Mouse (Mus musculus): ENCODE results near the gene Sez6l. TPM values are rescaled to one million over a fixed set of nuclear protein-coding genes. Genes with fewer than 3 reads are reported as not detected.

Gene Sez6l
- polyA plus RNA-seq, 1 experiment from 2014 or later: 0.08 TPM

DNA sequence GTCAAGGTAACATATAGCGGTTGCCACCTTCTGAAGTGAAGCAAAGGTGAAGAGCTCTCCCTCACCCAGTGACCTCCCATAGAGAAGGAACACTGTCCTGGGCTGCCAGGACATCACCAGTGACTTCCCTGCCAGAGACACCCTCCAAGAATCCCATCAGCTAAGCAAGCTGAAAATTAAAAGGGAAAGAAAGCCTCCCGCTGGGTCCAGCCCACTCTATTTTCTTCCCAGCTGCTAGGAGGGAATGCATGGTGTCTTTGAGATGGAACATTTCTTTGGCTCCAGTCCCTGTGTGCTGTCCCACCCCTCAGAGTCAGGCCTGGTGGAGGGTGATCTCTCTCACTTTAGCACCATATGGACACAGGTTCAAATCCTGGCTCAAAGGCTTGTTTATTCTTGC is 58.2 kb downstream of the Sez6l start:
- 88% methylated on average over 2 of the region's 2 CpGs for WGBS
- H3K27ac ChIP-seq: no peak overlapping the region
- H3K36me3 ChIP-seq: no peaks in the 10 kb centered on the region
- H3K4me2 ChIP-seq: no peak overlapping the region
- no peak overlapping the region for H3K4me3 ChIP-seq (replicated peaks)
- no peak for ATAC-seq (ENCODE audit: insufficient number of reproducible peaks, insufficient read depth, low FRiP score, low TSS enrichment, low read depth)
- H3K9ac ChIP-seq (replicated peaks): no peak overlapping the region
- H3K4me1 ChIP-seq (replicated peaks): peaks cover 30% of the 10 kb centered on the region
- H3K9me3 ChIP-seq: no peaks in the 10 kb centered on the region
- H3K27me3 ChIP-seq: peaks cover 13% of the 10 kb centered on the region; the same call in 1 of the 2 replicates

DNA sequence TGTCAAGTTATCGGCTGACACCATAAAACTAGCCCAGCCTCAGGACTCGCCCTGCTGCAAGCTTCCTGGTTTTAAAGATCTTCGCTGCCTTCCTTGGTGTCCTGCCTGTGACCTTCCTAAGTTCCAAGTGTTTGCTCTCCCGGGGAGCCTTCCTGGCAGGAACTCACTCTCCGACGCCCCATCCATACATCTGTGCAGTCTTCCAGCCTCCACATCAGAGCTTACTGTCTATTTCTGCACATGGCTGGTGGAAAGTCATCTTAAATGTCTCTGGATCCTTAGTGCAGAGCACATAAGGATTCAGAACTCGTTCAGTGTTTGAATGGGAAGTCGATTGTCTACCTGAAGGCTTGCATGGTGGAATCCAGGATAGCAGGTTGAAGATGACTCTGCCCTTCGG is 59.5 kb downstream of the Sez6l start:
- H3K4me2 ChIP-seq: no peak overlapping the region
- no peaks in the 10 kb centered on the region for H3K36me3 ChIP-seq
- no peak for ATAC-seq (ENCODE audit: insufficient number of reproducible peaks, insufficient read depth, low FRiP score, low TSS enrichment, low read depth)
- H3K9me3 ChIP-seq: no peaks in the 10 kb centered on the region
- peaks cover 16% of the 10 kb centered on the region; the same call in 1 of the 2 replicates for H3K27me3 ChIP-seq
- 85% methylated on average over 9 of the region's 9 CpGs for WGBS
- no peak overlapping the region for H3K4me3 ChIP-seq (replicated peaks)
- H3K4me1 ChIP-seq (replicated peaks): peaks cover 30% of the 10 kb centered on the region
- H3K27ac ChIP-seq: no peak overlapping the region
- no peak overlapping the region for H3K9ac ChIP-seq (replicated peaks)

DNA sequence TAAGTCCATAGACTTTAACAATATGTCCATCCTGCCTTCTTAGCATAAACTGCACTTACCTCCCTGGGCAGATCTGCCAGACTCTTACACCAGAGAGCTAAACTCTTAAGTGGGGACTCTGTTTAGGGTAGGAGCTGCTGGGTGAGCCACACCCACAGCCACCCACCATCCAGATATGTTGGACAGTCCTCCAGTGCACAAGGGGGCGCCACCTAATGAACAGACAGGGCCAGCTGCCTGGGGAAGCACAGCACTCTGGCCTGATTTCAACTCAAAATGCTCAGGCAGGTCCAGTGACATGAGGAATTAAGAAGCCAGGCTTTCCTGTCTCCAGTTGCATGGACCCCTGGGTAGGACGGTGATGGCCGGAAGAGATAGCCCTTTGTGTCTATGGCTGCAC is 60.5 kb downstream of the Sez6l start:
- Histone ChIP-seq H3K4me3 (replicated peaks) (no peak overlapping the region), H3K4me2 (no peak overlapping the region), H3K36me3 (no peaks in the 10 kb centered on the region), H3K9ac (replicated peaks) (no peak overlapping the region), H3K9me3 (no peaks in the 10 kb centered on the region), H3K27me3 (peaks cover 9% of the 10 kb centered on the region; the same call in 1 of the 2 replicates), H3K4me1 (replicated peaks) (peaks cover 23% of the 10 kb centered on the region), H3K27ac (no peak overlapping the region)
- 95% methylated on average over 3 of the region's 3 CpGs for WGBS
- no peak for ATAC-seq (ENCODE audit: insufficient number of reproducible peaks, insufficient read depth, low FRiP score, low TSS enrichment, low read depth)

DNA sequence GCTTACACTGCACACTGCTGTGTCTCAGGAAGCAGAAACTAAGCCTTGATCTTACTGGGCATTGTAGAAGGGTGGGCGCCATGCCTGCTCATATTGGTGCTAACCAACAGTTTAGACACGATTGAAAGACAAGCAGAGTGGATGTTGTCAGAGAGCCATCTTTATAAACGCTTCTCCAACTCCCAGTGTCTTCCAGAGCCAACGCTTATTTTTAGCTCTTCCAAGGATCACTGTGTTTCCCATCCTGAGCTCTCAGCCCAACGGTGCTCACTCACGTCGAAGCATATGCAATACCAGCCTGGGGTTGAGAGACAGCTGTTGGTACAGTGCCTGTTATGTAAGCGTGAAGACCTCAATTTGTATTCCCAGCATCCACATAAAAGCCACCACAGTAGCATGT is 66.6 kb downstream of the Sez6l start:
- H3K36me3 ChIP-seq: no peaks in the 10 kb centered on the region
- H3K4me3 ChIP-seq (replicated peaks): no peak overlapping the region
- 83% methylated on average over 8 of the region's 8 CpGs for WGBS
- ATAC-seq (ENCODE audit: insufficient number of reproducible peaks, insufficient read depth, low FRiP score, low TSS enrichment, low read depth): no peak
- H3K9me3 ChIP-seq: peaks cover 7% of the 10 kb centered on the region; the same call in 1 of the 2 replicates
- H3K9ac ChIP-seq (replicated peaks): no peak overlapping the region
- H3K27me3 ChIP-seq: peaks cover 8% of the 10 kb centered on the region
- no peaks in the 10 kb centered on the region for H3K4me1 ChIP-seq (replicated peaks)
- H3K27ac ChIP-seq: no peak overlapping the region
- H3K4me2 ChIP-seq: no peak overlapping the region

DNA sequence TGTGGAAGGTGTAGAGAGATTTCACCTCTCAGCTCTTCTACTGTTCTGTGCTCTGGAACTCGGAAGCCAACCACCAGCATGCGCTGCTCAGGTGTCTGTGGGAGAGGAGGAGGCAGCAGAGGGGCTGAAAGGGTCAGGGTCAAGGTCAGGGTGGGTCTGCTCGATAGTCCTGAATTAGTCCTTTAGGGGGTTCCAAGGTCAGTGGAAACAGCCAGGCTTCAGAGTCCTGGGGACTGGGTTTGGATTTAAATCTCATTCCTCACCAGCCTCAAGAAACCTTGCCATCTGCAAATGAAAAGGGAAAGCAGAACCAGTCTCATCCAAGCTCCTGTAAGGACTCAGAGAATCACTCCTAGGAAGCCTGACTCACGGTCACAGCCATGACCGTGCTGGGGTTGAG is 67.1 kb downstream of the Sez6l start:
- Histone ChIP-seq H3K27ac (no peak overlapping the region), H3K9me3 (peaks cover 7% of the 10 kb centered on the region; the same call in 1 of the 2 replicates), H3K27me3 (peaks cover 8% of the 10 kb centered on the region), H3K36me3 (no peaks in the 10 kb centered on the region), H3K4me2 (no peak overlapping the region), H3K4me3 (replicated peaks) (no peak overlapping the region), H3K4me1 (replicated peaks) (no peaks in the 10 kb centered on the region), H3K9ac (replicated peaks) (no peak overlapping the region)
- 69% methylated on average over 5 of the region's 5 CpGs for WGBS
- ATAC-seq (ENCODE audit: insufficient number of reproducible peaks, insufficient read depth, low FRiP score, low TSS enrichment, low read depth): no peak

DNA sequence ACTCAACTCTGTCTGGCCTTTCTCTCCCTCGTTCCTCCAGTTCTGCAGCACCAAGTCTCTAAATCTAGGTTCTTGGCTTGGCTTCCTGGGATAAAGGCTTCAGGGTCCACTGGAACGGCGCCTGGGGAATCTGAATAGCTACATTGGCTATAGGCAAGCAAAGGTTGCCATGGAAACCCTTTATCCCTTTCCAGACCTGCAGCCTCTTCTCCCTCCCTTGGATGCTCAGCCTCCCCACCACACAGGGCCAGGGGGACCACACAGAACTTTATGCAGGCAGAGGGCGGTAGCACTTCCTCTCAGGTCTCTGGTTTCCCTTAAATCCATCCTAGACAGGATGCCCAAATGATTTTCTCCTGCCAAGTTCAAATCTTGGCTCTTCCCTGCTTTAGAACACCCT is 71.4 kb downstream of the Sez6l start:
- ATAC-seq (ENCODE audit: insufficient number of reproducible peaks, insufficient read depth, low FRiP score, low TSS enrichment, low read depth): no peak
- Histone ChIP-seq H3K4me1 (replicated peaks) (0 out of 2 replicates have a peak, but pooled peaks cover 4% of the 10 kb centered on the region), H3K27ac (no peak overlapping the region), H3K9me3 (peaks cover 7% of the 10 kb centered on the region; the same call in 1 of the 2 replicates), H3K27me3 (peaks cover 4% of the 10 kb centered on the region; the same call in 1 of the 2 replicates), H3K36me3 (no peaks in the 10 kb centered on the region), H3K4me3 (replicated peaks) (no peak overlapping the region), H3K9ac (replicated peaks) (no peak overlapping the region), H3K4me2 (no peak overlapping the region)
- WGBS: 75% methylated on average over 4 of the region's 4 CpGs

DNA sequence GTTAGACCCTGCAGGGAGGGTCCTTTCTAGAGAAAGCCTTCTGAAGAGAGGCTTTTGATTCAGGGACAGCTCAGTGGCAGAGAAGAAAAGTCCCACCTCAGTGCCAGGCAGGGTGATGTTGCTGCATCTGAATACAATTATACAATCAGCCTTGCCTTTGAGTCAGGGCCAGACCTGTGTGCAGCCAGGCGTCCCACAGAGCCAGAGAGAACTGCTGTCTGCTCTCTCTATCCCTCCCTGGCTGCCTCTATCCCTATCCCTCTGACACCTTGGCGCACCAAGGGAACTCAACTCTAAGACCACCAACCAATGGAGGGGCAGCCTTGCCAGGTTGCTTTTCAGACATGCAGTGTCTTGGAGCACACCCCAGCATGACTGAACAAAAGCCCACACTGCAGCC is 75.6 kb downstream of the Sez6l start:
- peaks cover 8% of the 10 kb centered on the region; the same call in 1 of the 2 replicates for H3K4me1 ChIP-seq (replicated peaks)
- WGBS: 38% methylated on average over 2 of the region's 2 CpGs
- no peak overlapping the region for H3K27ac ChIP-seq
- H3K27me3 ChIP-seq: no peaks in the 10 kb centered on the region; the same call in 1 of the 2 replicates
- peaks cover 6% of the 10 kb centered on the region; the same call in 1 of the 2 replicates for H3K9me3 ChIP-seq
- no peak for ATAC-seq (ENCODE audit: insufficient number of reproducible peaks, insufficient read depth, low FRiP score, low TSS enrichment, low read depth)
- H3K36me3 ChIP-seq: no peaks in the 10 kb centered on the region
- H3K9ac ChIP-seq (replicated peaks): no peak overlapping the region
- no peak overlapping the region for H3K4me2 ChIP-seq
- no peak overlapping the region for H3K4me3 ChIP-seq (replicated peaks)

DNA sequence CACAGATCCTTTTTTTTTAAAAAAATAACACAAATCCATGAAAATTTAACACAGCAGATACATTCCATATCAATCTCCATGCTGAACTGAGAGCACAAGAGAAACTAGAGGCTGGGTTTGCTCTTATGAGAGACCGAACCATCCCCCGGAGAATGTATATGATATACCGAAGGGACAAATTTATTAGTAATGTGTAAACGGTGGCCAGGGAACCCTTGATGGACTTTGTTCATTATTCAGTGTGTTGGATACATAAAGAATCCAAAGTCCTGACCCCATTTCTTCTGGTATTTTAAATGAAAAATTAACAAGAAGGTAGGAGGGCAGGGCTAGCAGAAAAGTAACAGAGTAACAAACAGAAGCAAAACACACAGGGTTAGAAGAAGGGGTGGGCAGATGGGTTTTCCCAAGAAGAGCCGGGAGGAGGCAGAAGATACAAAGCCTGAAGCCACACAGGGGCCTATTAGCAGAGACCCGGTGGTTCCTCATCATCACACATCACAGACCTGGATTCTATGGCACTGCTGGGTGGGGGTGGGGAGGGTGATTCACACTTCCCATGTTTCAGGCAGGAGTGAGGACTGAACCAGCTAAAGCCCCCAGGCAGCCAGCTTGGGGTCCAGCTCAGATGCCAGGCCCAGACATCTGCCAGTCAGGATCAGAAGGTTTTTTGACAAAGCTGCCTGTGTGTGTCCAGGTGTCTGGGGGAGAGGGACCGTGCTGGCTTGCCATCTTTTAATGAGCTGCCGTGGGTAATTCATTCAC is 76.9 kb downstream of the Sez6l start:
- no peak overlapping the region for H3K9ac ChIP-seq (replicated peaks)
- WGBS: 52% methylated on average over 8 of the region's 8 CpGs
- no peak overlapping the region for H3K4me3 ChIP-seq (replicated peaks)
- H3K4me1 ChIP-seq (replicated peaks): peaks cover 8% of the 10 kb centered on the region; the same call in 1 of the 2 replicates
- H3K9me3 ChIP-seq: no peaks in the 10 kb centered on the region
- no peaks in the 10 kb centered on the region; the same call in 1 of the 2 replicates for H3K27me3 ChIP-seq
- no peak overlapping the region for H3K4me2 ChIP-seq
- H3K27ac ChIP-seq: no peak overlapping the region
- ATAC-seq (ENCODE audit: insufficient number of reproducible peaks, insufficient read depth, low FRiP score, low TSS enrichment, low read depth): no peak
- H3K36me3 ChIP-seq: no peaks in the 10 kb centered on the region

DNA sequence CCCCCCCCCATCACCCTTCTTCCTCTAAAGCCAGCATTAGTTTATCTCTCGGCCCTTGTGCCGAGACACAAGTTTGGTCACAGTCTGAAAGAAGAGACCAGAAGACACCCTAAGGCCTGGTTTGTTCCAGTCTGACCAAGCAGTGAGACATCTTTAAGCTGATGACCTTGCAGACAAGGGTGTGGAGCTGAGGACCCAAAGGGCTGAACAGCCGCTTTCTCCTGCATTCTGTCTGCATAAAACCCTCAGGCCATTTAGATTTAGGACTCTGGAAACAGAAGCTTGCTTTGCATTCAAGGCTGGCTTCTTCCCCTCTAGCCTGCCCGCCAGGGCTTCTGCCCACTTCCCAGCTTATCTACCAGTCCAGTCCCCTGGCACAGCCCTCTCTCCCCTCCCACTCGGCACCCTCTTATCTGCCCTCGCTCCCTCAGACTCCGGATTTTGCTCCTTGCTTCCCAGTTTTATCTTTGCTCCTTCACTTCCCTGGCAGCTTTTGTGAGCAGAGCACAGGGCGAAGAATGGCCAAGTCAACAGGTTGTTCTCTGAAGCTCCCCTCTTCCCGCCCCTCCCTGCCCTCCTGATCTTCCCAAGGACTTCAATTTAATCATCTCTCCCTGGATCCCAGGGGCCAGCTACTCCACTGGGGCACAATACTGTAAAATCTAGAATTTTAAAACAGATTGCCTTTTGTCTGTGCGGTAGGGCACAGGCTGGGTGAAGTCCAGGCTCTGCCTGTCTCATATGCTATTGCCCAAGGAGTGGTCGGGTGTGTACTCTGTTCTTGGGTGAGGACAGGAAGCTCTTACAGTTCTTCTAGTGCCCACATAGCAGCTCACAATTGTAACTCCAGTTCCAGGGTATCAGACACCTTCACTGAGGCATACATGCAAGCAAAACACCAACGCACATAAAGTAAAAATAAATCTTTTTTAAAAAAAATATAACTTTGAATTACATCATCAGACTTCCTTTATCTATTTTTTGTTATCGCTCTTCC is 77.8 kb downstream of the Sez6l start:
- Histone ChIP-seq H3K4me2 (no peak overlapping the region), H3K27me3 (no peaks in the 10 kb centered on the region; the same call in 1 of the 2 replicates), H3K36me3 (no peaks in the 10 kb centered on the region), H3K4me1 (replicated peaks) (peaks cover 8% of the 10 kb centered on the region; the same call in 1 of the 2 replicates), H3K9me3 (no peaks in the 10 kb centered on the region), H3K27ac (no peak overlapping the region), H3K4me3 (replicated peaks) (no peak overlapping the region), H3K9ac (replicated peaks) (no peak overlapping the region)
- WGBS: 77% methylated on average over 13 of the region's 13 CpGs
- no peak for ATAC-seq (ENCODE audit: insufficient number of reproducible peaks, insufficient read depth, low FRiP score, low TSS enrichment, low read depth)

DNA sequence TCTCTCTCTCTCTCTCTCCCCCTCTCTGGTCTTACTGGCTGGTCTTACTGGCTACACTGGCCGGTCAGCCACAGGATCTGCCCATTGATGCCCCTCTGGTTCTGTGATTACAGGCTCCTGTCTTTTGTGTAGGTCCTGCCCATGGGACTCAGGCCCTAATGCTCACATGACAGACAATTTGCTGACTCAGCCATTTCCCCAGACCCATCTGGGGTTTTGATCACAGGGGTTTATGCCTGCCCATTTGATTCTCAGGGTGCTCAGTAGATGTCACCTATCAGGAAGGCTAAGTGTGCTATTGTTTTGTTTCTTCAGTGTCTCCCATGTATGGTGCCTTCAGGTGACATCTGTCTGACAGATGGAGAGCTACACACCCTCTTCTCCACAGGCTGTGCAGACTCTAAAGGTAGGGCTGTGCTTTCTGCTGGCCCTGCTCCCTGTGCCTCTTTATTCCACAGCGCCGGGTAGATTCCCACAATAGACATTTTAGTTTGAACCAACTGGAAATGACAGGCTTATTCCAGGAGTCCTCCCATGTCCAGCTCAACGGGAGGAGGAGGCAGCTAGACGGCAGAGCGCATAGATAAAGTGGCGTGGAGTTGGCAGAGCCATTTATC is 80.1 kb downstream of the Sez6l start:
- no peak for ATAC-seq (ENCODE audit: insufficient number of reproducible peaks, insufficient read depth, low FRiP score, low TSS enrichment, low read depth)
- Histone ChIP-seq H3K4me3 (replicated peaks) (no peak overlapping the region), H3K4me2 (no peak overlapping the region), H3K9me3 (no peaks in the 10 kb centered on the region), H3K36me3 (no peaks in the 10 kb centered on the region), H3K4me1 (replicated peaks) (peaks cover 8% of the 10 kb centered on the region; the same call in 1 of the 2 replicates), H3K27me3 (no peaks in the 10 kb centered on the region; the same call in 1 of the 2 replicates), H3K27ac (no peak overlapping the region), H3K9ac (replicated peaks) (no peak overlapping the region)
- WGBS: 88% methylated on average over 7 of the region's 7 CpGs

DNA sequence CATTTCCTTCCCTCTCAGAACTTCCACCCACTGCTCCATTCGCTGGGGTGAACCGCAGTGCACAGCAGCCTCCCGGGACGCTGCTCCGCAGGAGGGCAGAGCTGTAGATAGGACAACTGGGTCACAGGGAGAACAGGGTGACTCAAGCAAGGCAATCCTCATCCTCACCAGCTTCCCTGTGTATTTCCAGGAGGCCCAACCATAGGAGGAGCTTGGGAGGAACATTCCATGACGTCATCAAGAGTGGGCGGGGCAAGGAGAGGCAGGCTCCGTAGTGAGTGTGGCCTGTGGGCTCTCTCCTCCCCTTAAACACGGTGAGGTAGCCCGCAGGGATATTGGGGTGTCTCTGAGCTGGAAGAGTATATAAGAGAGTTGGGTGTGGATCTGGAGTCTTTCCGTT is 83.5 kb downstream of the Sez6l start:
- ATAC-seq (ENCODE audit: insufficient number of reproducible peaks, insufficient read depth, low FRiP score, low TSS enrichment, low read depth): no peak
- WGBS: 36% methylated on average over 11 of the region's 11 CpGs
- Histone ChIP-seq H3K4me1 (replicated peaks) (no peaks in the 10 kb centered on the region), H3K4me2 (no peak overlapping the region), H3K9me3 (no peaks in the 10 kb centered on the region), H3K27ac (no peak overlapping the region), H3K27me3 (no peaks in the 10 kb centered on the region), H3K4me3 (replicated peaks) (no peak overlapping the region), H3K9ac (replicated peaks) (no peak overlapping the region), H3K36me3 (no peaks in the 10 kb centered on the region)
